Mouse (Mus musculus) embryonic facial prominence, embryonic 11.5 days (tissue): ENCODE measurements around the gene Lin7a. TPM values are rescaled to one million over a fixed set of nuclear protein-coding genes. Genes with fewer than 3 reads are reported as not detected.

Experiments
- polyA plus RNA-seq: library from polyadenylated mRNA; unstranded; fragments of >200 nt; fragmentation: Nextera tagmentation; extraction: Ambion mirVana; gene quantifications from 2 replicates; pipeline ENCODE4 v1.2.1, GENCODE M21; 2014

The Lin7a gene
- polyA plus RNA-seq, 1 experiment from 2014 or later, result 4.0 TPM

Other genes with a start within 250 kb of the Lin7a start
- 6.7 and 7.0 TPM in 2 replicates for gene Acss3, start 148.0 kb upstream of the Lin7a start, polyA plus RNA-seq
- gene Myf5, start 214.4 kb downstream of the Lin7a start, polyA plus RNA-seq, result 7.3 and 10.5 TPM in 2 replicates
- gene Myf6, start 223.1 kb downstream of the Lin7a start, polyA plus RNA-seq, result 0.17 TPM in 2 replicates